Mouse (Mus musculus) adrenal gland, adult 8-10 months (tissue): Measurements from ENCODE around the gene Gm20671. TPM values are rescaled to one million over a fixed set of nuclear protein-coding genes. Genes with fewer than 3 reads are reported as not detected.
"Not testable (repeated sequence)": the region's sequence is repeated elsewhere in the genome, so short reads cannot be mapped to it uniquely, and the experiment has no call there.

Experiments used
- DNase-seq: peaks from one replicate; pipeline ENCODE4 v3.0.0; 2022
- total RNA-seq, 4 experiments: library from RNA; stranded (reverse); gene quantifications; 2 replicates each; pipeline ENCODE4 v1.2.4; 2022

Gene Gm20671
- total RNA-seq: not detected

DNA sequence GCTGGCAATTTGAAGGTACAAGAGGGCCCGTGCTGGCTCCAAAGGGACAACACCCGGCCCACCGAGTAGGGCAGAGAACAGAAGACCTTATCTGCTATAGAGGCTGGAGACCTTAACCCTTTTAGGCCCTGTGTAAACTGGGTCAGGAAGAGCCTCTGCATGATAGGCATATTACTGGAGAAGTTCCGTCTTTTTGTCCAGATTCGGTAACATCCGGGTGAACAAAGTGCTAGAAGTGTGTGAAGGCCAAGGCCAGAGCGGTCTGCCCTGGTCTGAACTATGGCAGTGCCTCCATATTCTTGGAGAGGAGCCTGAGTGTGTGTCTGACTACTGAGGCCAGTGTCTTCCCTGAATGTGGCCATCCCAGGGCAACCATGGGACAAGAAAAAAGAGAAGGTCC lies at the start of gene Gm20671:
Gene Gm20671 (minus strand): TSS at position 101 of the 400 bp plus-strand sequence.
- peak; percentile 31 for DNase-seq

DNA sequence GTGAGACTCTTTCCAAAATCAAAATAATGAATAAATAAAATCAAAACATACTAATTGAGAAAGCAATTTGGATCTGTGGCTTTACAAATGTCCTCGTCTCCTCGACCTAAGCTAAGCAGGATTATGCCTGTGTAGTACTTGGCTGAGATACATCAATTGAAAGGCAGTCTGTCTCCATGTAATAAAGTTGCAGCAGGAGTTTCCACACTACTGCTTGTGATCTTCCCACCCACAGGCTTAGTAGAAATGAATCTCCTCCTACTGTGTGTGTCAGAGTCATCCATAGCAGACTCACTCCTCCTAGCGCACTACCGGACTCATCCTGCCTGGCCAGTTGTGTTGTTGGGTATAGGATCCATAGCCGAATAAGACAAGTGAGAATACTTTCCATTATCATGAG lies 45.4 kb upstream of the Gm20671 start:
- DNase-seq: no peak

DNA sequence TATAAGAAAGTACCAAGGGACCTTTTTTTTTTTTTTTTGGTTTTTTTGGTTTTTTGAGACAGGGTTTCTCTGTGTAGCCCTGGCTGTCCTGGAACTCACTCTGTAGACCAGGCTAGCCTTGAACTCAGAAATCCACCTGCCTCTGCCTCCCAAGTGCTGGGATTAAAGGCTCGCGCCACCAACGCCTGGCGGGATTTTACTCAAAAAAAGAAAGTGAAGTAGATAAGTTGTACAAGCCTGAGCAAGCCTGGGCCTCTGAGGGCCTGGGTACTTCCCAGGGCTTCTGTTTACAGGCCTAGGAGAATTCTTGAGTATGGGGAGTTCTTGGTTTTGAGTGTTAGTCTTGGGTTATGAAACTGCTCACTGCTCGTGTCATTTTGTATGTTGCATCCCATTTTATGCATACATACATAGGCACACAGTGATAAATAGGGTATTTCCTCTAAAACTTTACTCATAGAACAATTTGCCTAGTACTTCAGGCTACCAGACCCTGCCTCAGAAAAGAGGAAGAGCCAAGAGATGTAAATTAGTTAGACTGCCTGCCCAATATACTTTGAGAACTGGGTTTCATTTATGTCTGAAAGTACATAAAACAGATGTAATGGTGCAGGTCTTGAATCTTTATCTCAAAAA lies 42.6 kb upstream of the Gm20671 start:
- no peak for DNase-seq

DNA sequence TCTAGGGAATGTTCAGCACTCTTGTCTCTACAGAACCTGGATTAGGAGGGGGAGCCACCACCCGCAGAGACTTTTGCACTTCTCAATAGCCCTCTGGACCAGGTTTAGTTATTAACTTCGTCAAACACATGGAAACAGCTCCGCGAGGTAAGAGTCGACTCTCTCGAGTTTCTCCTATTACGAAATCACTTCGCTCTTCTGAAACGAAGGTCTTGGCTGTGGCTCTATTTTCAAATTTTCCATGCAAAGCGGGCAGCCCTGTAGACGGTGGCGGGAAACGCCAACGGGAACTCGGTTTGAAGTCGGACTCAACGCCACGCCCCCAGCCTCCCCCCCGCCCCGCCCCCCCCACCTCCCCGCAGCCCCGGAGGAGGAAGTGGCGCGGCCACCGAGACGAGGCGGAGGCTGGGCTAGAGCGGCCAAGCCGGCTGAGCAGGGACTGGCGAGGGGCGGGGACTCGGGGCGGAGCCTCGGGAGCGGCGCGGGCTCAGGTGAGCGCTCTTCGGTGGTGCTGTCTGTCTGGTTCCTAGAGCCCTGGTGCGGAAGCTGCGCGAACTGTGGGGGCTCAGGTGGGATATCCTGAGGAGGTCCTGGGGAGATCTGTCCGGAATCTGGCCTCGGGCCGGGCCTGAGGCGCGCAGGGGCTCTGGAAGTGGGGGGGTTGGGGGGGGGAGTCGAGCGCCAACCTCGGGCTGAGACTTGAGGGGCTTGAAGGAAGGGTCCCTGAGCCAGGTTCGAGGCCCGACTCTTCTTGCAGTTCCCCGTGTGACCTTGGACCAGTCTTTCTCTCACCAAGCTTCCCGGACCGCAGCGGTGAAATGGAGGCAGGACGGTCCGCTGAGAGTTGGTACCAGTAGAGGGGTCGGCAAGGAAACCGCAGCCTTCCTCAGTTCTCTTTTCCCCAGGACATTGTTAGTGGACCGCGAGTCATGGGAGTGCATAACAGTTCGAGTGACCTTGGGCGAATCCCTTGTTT lies 36.6 kb upstream of the Gm20671 start, which contains the start of gene Depdc5:
Gene Depdc5 (plus strand): TSS at position 449 of the 976 bp plus-strand sequence.
- peak; percentile 92 for DNase-seq

DNA sequence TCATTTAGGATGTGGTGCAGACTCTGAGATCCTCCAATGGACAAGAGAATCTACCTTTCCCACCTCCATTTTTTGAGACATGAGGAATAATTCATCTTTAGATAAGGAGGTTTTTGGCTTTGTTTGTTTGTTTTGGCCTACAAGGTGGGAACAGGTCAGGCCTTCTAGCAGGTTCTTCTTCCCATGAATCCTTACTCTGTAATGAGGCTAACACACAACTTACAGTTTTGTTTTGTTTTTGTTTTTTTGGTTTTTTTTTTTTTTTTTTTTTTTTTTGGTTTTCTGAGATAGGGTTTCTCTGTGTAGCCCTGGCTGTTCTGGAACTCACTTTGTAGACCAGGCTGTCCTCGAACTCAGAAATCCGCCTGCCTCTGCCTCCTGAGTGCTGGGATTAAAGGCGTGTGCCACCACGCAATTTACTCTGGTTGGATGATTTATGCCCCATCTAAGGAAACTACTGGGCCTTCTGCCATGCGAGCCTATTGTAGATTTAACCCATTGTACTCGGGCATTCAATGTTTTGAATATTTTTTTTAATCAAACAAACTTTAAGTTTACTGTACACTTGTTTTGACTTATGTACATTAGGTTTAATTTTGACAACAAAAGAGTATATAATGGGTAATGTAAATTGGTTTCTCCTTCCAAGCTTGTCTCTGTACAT lies 35.7 kb upstream of the Gm20671 start:
- no peak for DNase-seq

DNA sequence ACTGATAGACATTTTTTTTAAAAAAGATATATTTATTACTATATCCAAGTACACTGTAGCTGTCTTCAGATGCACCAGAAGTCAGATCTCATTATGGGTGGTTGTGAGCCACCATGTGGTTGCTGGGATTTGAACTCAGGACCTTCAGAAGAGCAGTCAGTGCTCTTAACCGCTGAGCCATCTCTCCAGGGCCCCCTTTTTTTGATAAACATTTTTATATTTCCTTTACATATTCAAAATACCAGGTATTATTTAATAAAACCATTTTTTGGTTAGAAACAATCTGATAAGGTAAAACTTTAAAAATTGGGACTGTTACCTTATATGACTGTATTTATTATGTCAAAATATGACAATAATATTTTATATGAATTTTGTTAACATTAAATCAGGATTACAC lies 34.2 kb upstream of the Gm20671 start:
- no peak for DNase-seq

DNA sequence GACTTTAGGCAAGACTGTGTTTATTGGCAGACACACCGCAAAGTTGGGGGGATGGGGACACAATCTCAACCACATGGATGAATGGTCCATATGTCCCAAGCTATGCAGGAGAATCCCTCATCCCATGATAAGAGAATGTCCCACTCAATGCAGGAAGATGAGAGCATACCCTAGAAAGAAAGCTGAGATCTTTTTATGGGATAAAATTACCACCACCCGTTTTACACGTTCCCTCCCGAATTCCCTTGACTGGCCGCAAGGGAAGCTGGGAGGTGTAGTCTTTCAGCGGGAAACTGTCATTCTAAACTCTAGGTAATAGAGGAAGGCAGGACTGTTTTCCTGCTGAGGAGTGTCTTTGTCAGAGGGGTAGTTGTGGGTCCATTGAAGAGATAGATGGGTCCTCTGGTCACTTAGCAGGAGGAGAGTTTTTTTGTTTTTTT lies 30.9 kb upstream of the Gm20671 start:
- no peak for DNase-seq

DNA sequence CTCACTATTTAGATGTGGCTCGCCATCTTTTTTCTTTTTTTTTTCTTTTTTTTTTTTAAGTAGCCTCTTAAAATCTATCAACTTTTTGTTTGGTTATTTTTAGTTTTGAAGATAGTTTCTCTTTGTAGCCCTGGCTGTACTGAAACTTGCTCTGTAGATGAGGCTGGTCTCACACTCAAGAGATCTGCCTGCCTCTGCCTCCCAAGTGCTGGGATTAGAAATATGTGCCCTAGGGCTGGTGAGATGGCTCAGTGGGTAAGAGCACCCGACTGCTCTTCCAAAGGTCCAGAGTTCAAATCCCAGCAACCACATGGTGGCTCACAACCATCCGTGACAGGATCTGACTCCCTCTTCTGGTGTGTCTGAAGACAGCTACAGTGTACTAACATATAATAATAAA lies 28.4 kb upstream of the Gm20671 start:
- DNase-seq: not testable (repeated sequence)

DNA sequence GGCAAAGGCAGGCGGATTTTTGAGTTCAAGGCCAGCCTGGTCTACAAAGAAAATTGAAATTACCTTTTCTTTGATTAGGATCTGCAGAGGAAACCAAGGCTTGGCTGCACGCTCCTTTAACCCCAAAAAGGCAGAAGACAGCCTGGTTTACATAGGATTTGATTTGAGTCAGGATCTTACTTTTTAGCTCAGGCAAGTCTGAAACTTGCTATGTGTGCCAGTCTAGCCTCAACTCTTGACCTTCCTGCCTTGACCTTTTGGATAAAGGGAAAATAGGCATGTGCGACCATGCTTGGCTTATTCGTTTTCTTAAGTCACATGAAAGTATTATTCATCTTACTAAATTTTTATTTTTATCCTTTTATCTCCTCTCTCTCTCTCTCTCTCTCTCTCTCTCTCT lies 27.9 kb upstream of the Gm20671 start:
- DNase-seq: no peak

DNA sequence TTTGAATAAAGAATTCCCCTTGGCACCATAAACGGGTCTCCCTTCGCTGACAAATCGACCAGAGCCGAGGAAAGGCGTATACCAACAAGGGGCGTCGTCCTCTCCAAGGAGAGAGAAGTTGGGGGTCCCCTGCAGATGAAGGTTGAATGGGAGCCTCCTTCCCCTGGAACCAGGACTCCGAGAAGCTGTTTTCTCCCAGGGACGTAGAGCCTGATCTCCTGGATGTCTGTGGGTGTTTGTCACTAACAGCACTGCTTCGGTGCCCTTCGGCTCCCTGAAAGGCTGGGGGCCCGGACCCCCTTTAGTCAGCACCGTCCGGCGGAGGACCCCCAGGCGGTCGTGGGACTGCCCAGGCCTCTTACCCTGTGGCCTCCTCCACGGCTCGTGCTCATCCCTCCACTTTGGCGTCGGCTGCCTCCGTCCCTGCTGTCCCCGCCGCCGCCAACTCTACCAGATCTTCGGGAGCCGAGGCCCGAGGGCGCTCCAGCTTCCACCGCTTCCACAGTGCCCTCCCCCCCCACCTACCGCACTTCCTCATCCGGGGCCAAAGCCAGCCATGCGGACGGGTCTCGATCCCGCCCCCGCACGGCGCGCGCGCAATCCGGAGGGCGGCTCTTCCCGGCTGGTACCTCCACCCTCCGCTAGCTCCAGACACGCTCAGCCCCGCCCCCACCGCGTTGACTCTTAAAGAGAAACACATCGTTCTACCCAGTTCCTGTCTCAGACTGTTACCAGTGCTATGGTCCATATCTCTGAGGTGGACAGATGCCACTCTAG lies 27.0 kb upstream of the Gm20671 start, which contains the start of gene Prr14l:
Gene Prr14l (minus strand): TSS at position 526 of the 777 bp plus-strand sequence.
- peak; percentile 97 for DNase-seq

DNA sequence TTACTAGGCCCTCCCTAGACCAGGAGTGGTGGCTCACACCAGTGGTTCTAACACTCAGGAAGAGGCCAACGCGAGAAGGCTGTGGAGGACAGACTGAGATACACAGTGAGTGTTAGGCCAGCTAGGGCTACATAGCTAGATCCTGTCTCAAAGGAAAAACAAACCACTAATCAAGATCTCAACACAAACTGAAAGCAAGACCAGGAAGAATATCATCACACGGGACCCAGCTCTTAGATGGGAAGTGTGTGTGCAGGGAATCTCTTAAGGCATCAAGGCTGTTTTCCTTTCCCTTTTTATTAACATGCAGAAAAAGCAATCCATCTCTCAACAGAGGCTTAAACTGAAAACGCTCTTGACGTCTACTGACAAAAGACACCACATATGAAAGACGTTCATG lies 25.1 kb upstream of the Gm20671 start:
- DNase-seq: no peak

DNA sequence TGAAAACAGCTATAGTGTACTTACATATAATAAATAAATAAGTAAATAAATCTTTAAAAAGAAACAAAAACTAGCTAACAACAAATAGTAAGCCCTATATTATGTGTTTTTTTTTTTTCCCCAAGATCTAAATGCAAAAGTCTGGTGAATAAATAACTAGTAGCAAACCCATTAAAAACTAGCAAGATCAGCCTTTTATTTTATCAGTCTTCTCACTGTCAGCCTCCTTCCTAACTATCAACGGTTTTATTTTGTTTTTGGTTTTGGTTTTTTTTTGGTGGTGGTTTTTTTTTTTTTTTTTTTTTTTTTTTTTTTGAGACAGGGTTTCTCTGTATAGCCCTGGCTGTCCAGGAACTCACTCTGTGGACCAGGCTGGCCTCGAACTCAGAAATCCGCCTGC lies 22.7 kb upstream of the Gm20671 start:
- DNase-seq: not testable (repeated sequence)

DNA sequence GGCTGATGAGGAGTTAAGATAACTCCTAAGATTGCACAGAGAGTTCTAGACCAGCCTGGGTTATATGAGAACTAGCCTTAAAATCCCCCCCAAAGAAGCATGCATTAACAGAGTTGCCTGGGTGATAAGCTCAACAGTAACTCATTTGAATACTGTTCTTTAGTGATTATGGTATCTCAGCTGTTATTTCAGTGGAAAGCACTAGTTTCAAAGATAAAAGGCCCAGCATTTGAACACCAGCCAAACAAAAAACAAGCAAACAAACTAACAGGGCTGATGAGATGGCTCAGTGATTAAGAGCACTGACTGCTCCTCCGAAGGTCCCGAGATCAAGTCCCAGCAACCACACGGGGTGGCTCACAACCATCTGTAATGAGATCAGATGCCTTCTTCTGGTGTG lies 22.3 kb upstream of the Gm20671 start:
- no peak for DNase-seq

DNA sequence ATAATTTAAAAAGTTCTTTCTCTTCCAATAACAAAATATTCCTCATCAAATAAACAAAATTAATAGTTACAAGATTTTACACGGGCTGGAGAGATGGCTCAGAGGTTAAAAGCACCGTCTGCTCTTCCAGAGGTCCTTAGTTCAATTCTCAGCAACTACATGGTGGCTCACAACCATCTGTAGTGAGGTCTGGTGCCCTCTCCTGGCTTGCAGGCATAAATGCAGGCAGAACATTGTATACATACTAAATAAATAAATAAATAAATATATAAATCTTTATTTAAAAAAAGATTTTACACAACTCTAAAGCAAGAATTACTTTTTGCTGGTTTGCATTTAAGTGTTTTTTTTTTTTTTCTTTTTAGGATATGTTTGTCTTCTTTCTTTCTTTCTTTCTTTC lies 13.1 kb upstream of the Gm20671 start:
- DNase-seq: no peak

DNA sequence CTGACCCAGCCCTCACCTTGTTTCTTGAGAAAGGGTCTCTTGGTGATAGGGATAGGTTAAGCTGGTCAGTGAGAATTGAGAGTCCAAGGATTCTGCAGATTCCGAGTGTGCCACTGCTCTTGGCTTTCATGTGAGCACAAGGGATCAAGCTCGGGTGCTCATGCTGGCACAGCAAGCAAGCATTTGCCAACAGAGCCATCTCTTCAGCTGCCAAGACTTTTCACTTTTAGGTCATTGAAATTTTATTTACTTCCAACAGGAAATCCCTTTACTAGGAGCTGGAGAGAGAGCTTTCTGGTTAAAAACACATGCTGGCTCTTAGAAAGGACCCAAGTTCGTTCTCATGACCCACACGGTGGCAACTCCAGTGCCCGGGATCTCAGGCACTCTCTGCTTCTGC lies 10.1 kb upstream of the Gm20671 start:
- no peak for DNase-seq

DNA sequence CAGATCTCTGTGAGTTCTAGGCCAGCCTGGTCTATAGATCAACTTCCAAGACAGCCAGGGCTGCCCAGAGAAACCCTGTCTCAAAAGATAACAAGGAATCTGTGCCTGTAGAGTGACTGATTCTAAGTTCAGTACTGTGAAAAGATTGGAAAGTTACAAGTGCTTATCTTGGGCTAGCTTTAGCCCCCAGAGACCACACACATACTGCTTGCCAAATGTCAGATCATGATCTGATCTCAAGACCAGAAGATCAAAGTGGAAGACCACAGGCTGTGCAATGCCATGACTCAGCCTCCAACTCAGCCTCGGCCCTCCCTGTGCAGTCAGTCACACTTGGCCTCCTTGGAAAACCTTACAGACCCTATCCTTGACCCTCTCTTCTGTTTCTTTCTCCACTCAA lies 7.6 kb upstream of the Gm20671 start:
- peak; percentile 47 for DNase-seq

DNA sequence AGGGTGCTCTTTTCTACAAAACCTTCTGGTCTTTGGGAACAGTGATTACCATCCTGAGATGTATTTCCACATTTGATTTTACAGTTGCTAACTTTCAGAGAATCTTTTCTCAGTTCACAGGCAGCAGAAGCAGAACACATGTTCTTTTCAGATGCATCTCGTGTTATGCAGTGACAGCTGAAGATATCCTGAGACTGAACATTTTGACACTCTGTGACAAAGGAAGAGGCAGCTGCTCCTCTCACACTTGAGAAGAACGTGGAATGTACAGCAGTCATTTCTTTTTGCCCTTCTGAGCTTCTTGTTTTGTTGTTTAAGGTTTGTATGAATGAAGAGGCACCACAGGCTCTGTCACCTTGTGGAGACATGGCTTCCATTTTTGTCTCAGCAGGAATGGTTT lies 3.1 kb upstream of the Gm20671 start:
- no peak for DNase-seq

DNA sequence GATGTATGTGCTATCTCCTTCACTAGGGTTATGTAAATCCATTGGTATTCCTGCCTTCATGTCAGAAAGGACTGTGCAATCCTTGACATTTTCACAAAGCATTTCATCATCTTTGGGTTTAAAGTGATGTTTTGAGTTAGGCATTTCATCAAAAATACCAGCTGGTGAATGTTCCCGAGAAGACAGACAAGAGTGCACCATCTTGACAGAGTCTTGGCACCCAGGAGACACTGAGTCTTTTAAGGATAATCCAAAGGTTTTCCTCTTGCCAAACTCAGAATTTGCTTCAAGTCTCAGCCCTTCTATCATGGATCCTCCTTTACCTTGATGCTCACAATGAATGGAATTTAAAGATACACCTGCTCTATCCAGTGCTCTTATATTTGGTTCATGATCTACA lies 1.9 kb upstream of the Gm20671 start:
- not testable (repeated sequence) for DNase-seq

DNA sequence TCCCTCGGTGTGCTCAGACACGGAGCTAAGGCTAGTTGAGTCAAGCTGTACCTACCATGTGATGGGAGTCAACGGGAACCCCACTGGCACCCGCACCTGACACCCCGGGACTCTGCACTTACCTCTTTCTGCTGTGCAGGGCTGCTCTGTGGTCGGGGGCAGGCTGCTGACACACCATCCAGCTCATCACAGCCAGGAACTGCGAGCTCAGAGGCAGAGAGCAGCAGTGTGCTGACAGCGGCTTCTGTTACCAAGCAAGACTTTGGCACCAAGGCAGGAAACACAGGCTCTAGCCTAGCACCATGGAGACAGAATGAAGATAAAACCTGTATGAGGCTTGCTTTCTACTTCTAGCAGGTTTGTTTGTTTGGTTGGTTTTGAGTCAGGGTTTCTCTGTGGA lies 6.4 kb downstream of the Gm20671 start:
- DNase-seq: no peak

DNA sequence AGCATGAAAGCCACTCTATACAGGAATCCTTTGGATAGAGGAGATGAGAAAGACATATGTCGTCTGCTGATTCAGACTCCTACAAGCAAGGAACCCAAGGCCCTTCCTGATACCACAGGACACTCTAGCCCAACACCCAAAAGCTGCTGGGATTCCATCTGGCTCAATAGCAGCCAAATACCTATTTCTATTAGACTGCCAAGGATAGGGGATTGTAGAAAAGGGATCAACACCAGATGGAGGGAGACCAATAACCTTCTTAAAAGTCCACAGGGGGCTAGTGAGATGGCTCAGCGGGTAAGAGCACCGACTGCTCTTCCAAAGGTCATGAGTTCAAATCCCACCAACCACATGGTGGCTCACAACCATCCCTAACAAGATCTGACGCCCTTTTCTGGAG lies 11.5 kb downstream of the Gm20671 start:
- DNase-seq: no peak

DNA sequence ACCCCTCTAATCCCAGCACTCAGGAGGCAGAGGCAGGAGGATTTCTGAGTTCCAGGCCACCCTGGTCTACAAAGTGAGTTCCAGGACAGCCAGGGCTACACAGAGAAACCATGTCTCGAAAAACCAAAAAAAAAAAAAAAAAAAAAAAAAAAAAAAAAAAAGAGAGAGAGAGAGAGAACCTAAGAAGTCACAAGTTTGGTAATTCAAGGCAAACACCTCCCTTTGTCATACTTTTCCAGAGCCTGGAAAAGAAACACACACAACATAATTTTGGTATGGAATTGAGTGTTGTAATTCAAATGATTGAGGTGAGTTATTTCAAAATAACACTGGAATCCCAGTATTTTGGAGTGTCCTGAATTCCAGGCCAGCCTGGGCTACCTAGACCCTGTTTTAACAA lies 40.5 kb downstream of the Gm20671 start:
- DNase-seq: not testable (repeated sequence)

DNA sequence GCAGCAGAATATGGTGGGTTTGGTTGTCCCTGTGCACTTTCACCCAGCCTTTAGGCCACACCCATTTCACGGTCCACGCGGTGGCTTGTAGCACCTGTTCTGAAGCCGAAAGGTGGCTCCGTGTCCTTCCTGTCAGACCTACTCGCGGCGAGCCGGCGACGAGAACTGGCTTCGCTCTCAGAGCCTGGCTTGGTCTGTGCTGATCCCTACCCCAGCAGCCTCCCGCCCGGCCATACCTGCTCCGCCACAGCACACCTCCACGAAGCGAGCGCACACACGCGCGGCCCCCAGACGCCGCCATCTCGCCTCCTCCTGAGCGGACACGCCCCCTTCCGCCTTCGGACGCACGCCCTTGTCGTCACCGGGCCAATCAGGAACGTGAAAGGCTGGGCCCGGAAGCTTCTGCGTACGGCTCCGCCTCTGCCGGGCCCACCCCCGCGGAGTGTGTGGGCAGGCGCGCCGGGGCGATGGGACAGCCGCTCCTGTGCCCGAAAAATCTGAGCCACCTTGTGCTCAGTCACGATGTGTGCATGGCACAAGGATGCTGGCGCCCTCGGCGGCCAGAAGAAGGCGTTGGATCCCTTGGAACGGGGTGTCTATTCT lies 41.5 kb downstream of the Gm20671 start, which contains the start of gene Pisd:
Gene Pisd (minus strand): TSS at position 334 of the 603 bp plus-strand sequence.
- DNase-seq: peak; percentile 94
